Mouse (Mus musculus) heart, embryonic 16.5 days (tissue): ENCODE measurements at regions not wholly inside any gene's neighbourhood (a gene's known extent, or its start where the extent isn't known, plus 50 kb on each side); places are given as distances from the start of the nearest gene placed in this dataset.
"Not testable (repeated sequence)": the region's sequence is repeated elsewhere in the genome, so short reads cannot be mapped to it uniquely, and the experiment has no call there.

Experiments
- ATAC-seq: fragments of 200-750 bp; cut with Nextera tagmentation; replicated peaks from 2 replicates; pipeline ENCODE4 v1.8.0; 2017; ENCODE audit warnings: moderate number of reproducible peaks; ENCODE audit not compliant: insufficient read depth, low FRiP score; ENCODE audit errors: extremely low read depth
- H3K27ac ChIP-seq: fragments of 300-500 bp; sonication (generic); 2 replicates; pipeline ENCODE4 v1.5.1; 2014; ENCODE audit warnings: mild to moderate bottlenecking, low read length, control low read depth, moderate library complexity
- H3K27me3 ChIP-seq: fragments of 300-500 bp; sonication (generic); 2 replicates; pipeline ENCODE4 v1.6.1; 2014; ENCODE audit warnings: low read length, mixed read lengths; ENCODE audit not compliant: control insufficient read depth, insufficient read depth
- H3K36me3 ChIP-seq: fragments of 300-500 bp; sonication (generic); 2 replicates; pipeline ENCODE4 v1.6.1; 2014; ENCODE audit not compliant: control insufficient read depth, insufficient read depth
- H3K4me1 ChIP-seq: fragments of 300-500 bp; sonication (generic); 2 replicates; pipeline ENCODE4 v1.6.1; 2014; ENCODE audit warnings: low read length, mixed read lengths; ENCODE audit not compliant: control insufficient read depth, insufficient read depth
- H3K4me2 ChIP-seq: fragments of 300-500 bp; sonication (generic); 2 replicates; pipeline ENCODE4 v1.6.1; 2014; ENCODE audit warnings: low read depth, mild to moderate bottlenecking, control low read depth, low read length
- H3K4me3 ChIP-seq: fragments of 300-500 bp; sonication (generic); 2 replicates; pipeline ENCODE4 v1.5.1; 2014; ENCODE audit warnings: mild to moderate bottlenecking, control low read depth, low read length
- H3K9ac ChIP-seq: fragments of 300-500 bp; sonication (generic); 2 replicates; pipeline ENCODE4 v1.6.1; 2014; ENCODE audit warnings: low read length, control low read depth
- H3K9me3 ChIP-seq: fragments of 300-500 bp; sonication (generic); replicated peaks from 2 replicates; pipeline ENCODE4 v1.6.1; 2016; ENCODE audit warnings: low read length; ENCODE audit not compliant: control insufficient read depth
- WGBS: fragments of 180-500 bp; shearing (Covaris S2); extraction: QIAGEN DNeasy Blood & Tissue Kit; methylation state at CpG from one replicate; pipeline ENCODE4 v1.1.7; 2014; 5-methylcytosine and 5-hydroxymethylcytosine counted together

GRCm38 (mm10) chr1:65681960-65682359 is 244.4 kb upstream of the Crygf start:
- H3K9me3 ChIP-seq, result no peaks in the 10 kb centered on the region
- 36% methylated on average over 1 of the region's 1 CpGs for WGBS
- H3K4me2 ChIP-seq, result no peak overlapping the region
- H3K9ac ChIP-seq, result no peak overlapping the region
- no peak overlapping the region for H3K4me3 ChIP-seq
- no peaks in the 10 kb centered on the region for H3K4me1 ChIP-seq
- no peak for ATAC-seq
- no peak overlapping the region for H3K27ac ChIP-seq
- no peaks in the 10 kb centered on the region for H3K36me3 ChIP-seq
- no peaks in the 10 kb centered on the region for H3K27me3 ChIP-seq

- Histone ChIP-seq H3K4me2 (no peak overlapping the region), H3K4me1 (no peaks in the 10 kb centered on the region), H3K27ac (no peak overlapping the region), H3K36me3 (no peaks in the 10 kb centered on the region), H3K9ac (no peak overlapping the region), H3K27me3 (no peaks in the 10 kb centered on the region), H3K4me3 (no peak overlapping the region), H3K9me3 (no peaks in the 10 kb centered on the region)
- no peak for ATAC-seq
- WGBS, result 67% methylated on average over 1 of the region's 1 CpGs
Measured at GRCm38 (mm10) chr1:65687322-65687721, 239.0 kb upstream of the Crygf start.

GRCm38 (mm10) chr1:65730262-65730661 is 196.1 kb upstream of the Crygf start:
- no peak overlapping the region for H3K27ac ChIP-seq
- H3K4me2 ChIP-seq, result no peak overlapping the region
- no peak for ATAC-seq
- H3K27me3 ChIP-seq, result no peaks in the 10 kb centered on the region
- no peaks in the 10 kb centered on the region for H3K9me3 ChIP-seq
- WGBS, result 77% methylated on average over 3 of the region's 3 CpGs
- no peaks in the 10 kb centered on the region for H3K4me1 ChIP-seq
- no peaks in the 10 kb centered on the region for H3K36me3 ChIP-seq
- no peak overlapping the region for H3K9ac ChIP-seq
- H3K4me3 ChIP-seq, result no peak overlapping the region

GRCm38 (mm10) chr1:65757951-65758350 is 168.4 kb upstream of the Crygf start:
- Histone ChIP-seq H3K9me3 (no peaks in the 10 kb centered on the region), H3K36me3 (no peaks in the 10 kb centered on the region), H3K4me3 (no peak overlapping the region), H3K27ac (no peak overlapping the region), H3K27me3 (no peaks in the 10 kb centered on the region), H3K4me1 (no peaks in the 10 kb centered on the region), H3K9ac (no peak overlapping the region), H3K4me2 (no peak overlapping the region)
- WGBS, result 62% methylated on average over 2 of the region's 2 CpGs
- ATAC-seq, result no peak

GRCm38 (mm10) chr1:65761141-65761540 is 165.2 kb upstream of the Crygf start:
- H3K4me3 ChIP-seq, result no peak overlapping the region
- H3K9me3 ChIP-seq, result no peaks in the 10 kb centered on the region
- H3K4me1 ChIP-seq, result no peaks in the 10 kb centered on the region
- no peak overlapping the region for H3K4me2 ChIP-seq
- no peaks in the 10 kb centered on the region for H3K36me3 ChIP-seq
- H3K27me3 ChIP-seq, result no peaks in the 10 kb centered on the region
- H3K27ac ChIP-seq, result no peak overlapping the region
- H3K9ac ChIP-seq, result no peak overlapping the region
- WGBS, result 36% methylated on average over 2 of the region's 2 CpGs
- ATAC-seq, result no peak

GRCm38 (mm10) chr1:65800244-65800643 is 126.1 kb upstream of the Crygf start:
- no peak overlapping the region for H3K4me2 ChIP-seq
- H3K9ac ChIP-seq, result no peak overlapping the region
- no peaks in the 10 kb centered on the region for H3K9me3 ChIP-seq
- H3K4me1 ChIP-seq, result no peaks in the 10 kb centered on the region; the same call in 1 of the 2 replicates
- H3K27ac ChIP-seq, result no peak overlapping the region
- no peak overlapping the region for H3K4me3 ChIP-seq
- ATAC-seq, result no peak
- H3K27me3 ChIP-seq, result no peaks in the 10 kb centered on the region
- no peaks in the 10 kb centered on the region for H3K36me3 ChIP-seq
- WGBS, result 77% methylated on average over 1 of the region's 1 CpGs

- 63% methylated on average over 5 of the region's 5 CpGs for WGBS
Measured at GRCm38 (mm10) chr1:65820771-65821170, 105.5 kb upstream of the Crygf start.

GRCm38 (mm10) chr1:65841116-65841515 is 85.2 kb upstream of the Crygf start:
- WGBS, result 77% methylated on average over 2 of the region's 2 CpGs
- Histone ChIP-seq H3K27ac (no peak overlapping the region), H3K36me3 (no peaks in the 10 kb centered on the region), H3K4me3 (no peak overlapping the region), H3K4me1 (no peaks in the 10 kb centered on the region), H3K9ac (no peak overlapping the region), H3K27me3 (no peaks in the 10 kb centered on the region), H3K4me2 (no peak overlapping the region), H3K9me3 (no peaks in the 10 kb centered on the region)
- no peak for ATAC-seq

More at GRCm38 (mm10) chr1:65820771-65821170, 105.5 kb upstream of the Crygf start:
- no peak overlapping the region for H3K9ac ChIP-seq
- H3K27me3 ChIP-seq, result no peaks in the 10 kb centered on the region
- H3K4me2 ChIP-seq, result no peak overlapping the region
- H3K36me3 ChIP-seq, result no peaks in the 10 kb centered on the region
- no peaks in the 10 kb centered on the region for H3K9me3 ChIP-seq
- no peak for ATAC-seq
- H3K4me1 ChIP-seq, result no peaks in the 10 kb centered on the region
- H3K4me3 ChIP-seq, result no peak overlapping the region
- no peak overlapping the region for H3K27ac ChIP-seq

- Histone ChIP-seq H3K4me2 (no peak overlapping the region), H3K4me3 (no peak overlapping the region), H3K27ac (peak overlapping the region; percentile 64), H3K9me3 (no peaks in the 10 kb centered on the region), H3K36me3 (no peaks in the 10 kb centered on the region), H3K4me1 (0 out of 2 replicates have a peak, but pooled peaks cover 2% of the 10 kb centered on the region), H3K27me3 (no peaks in the 10 kb centered on the region), H3K9ac (no peak overlapping the region)
- ATAC-seq, result peak; percentile 88
- 27% methylated on average over 2 of the region's 2 CpGs for WGBS
Measured at GRCm38 (mm10) chr1:65847005-65847404, 79.3 kb upstream of the Crygf start.

- not testable (repeated sequence) for H3K4me2 ChIP-seq, H3K9ac ChIP-seq, H3K27me3 ChIP-seq, H3K36me3 ChIP-seq, ATAC-seq, H3K4me1 ChIP-seq, H3K9me3 ChIP-seq, H3K27ac ChIP-seq
- H3K4me3 ChIP-seq, result 0 out of 2 replicates have a peak overlapping the region, but pooled peaks have one; percentile 10
- 43% methylated on average over 2 of the region's 2 CpGs for WGBS
Measured at GRCm38 (mm10) chr1:65873691-65874090, 52.6 kb upstream of the Crygf start.
